Mouse (Mus musculus) ES-E14 (cell line): ENCODE measurements around the gene Srl. TPM values are rescaled to one million over a fixed set of nuclear protein-coding genes. Genes with fewer than 3 reads are reported as not detected.

Experiments used
- DNase-seq: peaks from one replicate; pipeline ENCODE4 v3.0.0-alpha.2; 2013; ENCODE audit warnings: low read depth, low spot score
- H3K27ac ChIP-seq: 2 replicates; pipeline ENCODE4 v1.5.1; 2012; ENCODE audit warnings: low read depth, mild to moderate bottlenecking, low read length, moderate library complexity, mixed read lengths; ENCODE audit not compliant: poor library complexity, insufficient read depth, severe bottlenecking
- H3K36me3 ChIP-seq: 2 replicates; pipeline ENCODE4 v1.6.1; 2012; ENCODE audit warnings: mild to moderate bottlenecking, low read length, moderate library complexity, mixed read lengths; ENCODE audit not compliant: control insufficient read depth, poor library complexity, insufficient read depth, severe bottlenecking
- H3K4me1 ChIP-seq, 2 experiments: fragments of 150-350 bp in 1 of 2; sonication (generic) in 1 of 2; 2 replicates each; pipeline ENCODE4 v1.6.1; 2012; ENCODE audit warnings: low read length in 2 of 2, mild to moderate bottlenecking in 1 of 2, mixed read lengths in 1 of 2; ENCODE audit not compliant: control insufficient read depth in 2 of 2, insufficient read depth in 2 of 2, poor library complexity in 1 of 2
- H3K4me3 ChIP-seq, 2 experiments: fragments of 150-350 bp in 1 of 2; sonication (generic) in 1 of 2; 2 replicates each; pipeline ENCODE4 v1.5.1; 2012; ENCODE audit warnings: low read length in 2 of 2, low read depth in 1 of 2, mild to moderate bottlenecking in 1 of 2, mixed read lengths in 1 of 2; ENCODE audit not compliant: insufficient read depth in 1 of 2, poor library complexity in 1 of 2, severe bottlenecking in 1 of 2
- H3K9ac ChIP-seq: 2 replicates; pipeline ENCODE4 v1.6.1; 2012; ENCODE audit warnings: low read depth, mild to moderate bottlenecking, low read length, mixed read lengths; ENCODE audit not compliant: poor library complexity, insufficient read depth, severe bottlenecking
- H3K9me3 ChIP-seq: fragments of 150-350 bp; sonication (generic); 2 replicates; pipeline ENCODE4 v1.6.1; 2012; ENCODE audit warnings: low read depth, mild to moderate bottlenecking, low read length; ENCODE audit not compliant: control insufficient read depth, insufficient read depth
- CHD2 ChIP-seq: IDR thresholded peaks from 2 replicates; pipeline ENCODE4 v1.6.1; 2014; ENCODE audit warnings: mild to moderate bottlenecking, low read depth, low read length, inconsistent platforms
- HCFC1 ChIP-seq: IDR thresholded peaks from 2 replicates; pipeline ENCODE4 v1.6.1; 2012; ENCODE audit warnings: low read length, inconsistent platforms, borderline replicate concordance; ENCODE audit not compliant: insufficient read depth
- MAFK ChIP-seq: IDR thresholded peaks from 2 replicates; pipeline ENCODE4 v1.6.1; 2014; ENCODE audit warnings: mild to moderate bottlenecking, low read depth, low read length, inconsistent platforms; ENCODE audit not compliant: insufficient read depth
- ZC3H11A ChIP-seq: IDR thresholded peaks from 2 replicates; pipeline ENCODE4 v1.6.1; 2012; ENCODE audit warnings: low read depth, mild to moderate bottlenecking, inconsistent platforms, low read length, borderline replicate concordance
- ZNF384 ChIP-seq: IDR thresholded peaks from 2 replicates; pipeline ENCODE4 v1.6.1; 2012; ENCODE audit warnings: low read depth, low read length, inconsistent platforms
- in situ Hi-C, 2 experiments: fragments of 600-800 bp; cut with MboI; formaldehyde crosslinking; loops; one replicate each; pipeline ENCODE4 v1.15.1; 2025; ENCODE audit warnings: low sequenced_read_pairs in 2 of 2, inconsistent platforms in 1 of 2; ENCODE audit not compliant: unreplicated experiment in 2 of 2
- total RNA-seq: library from RNA; depleted of rRNA; stranded (reverse); fragments of 300-350 nt; gene quantifications from 2 replicates; pipeline ENCODE4 v1.2.3, GENCODE M21; 2012

The Srl gene
- total RNA-seq, 1 experiment: 28.0 TPM

GRCm38 (mm10) chr16:4520673-4521072, 20.9 kb downstream of the Srl start:
- no peak for TF ChIP-seq HCFC1
- TF ChIP-seq CHD2: no peak
- no peak for TF ChIP-seq ZNF384
- TF ChIP-seq ZC3H11A: no peak
- no peak for TF ChIP-seq MAFK
- in situ Hi-C loops: no loop called here
- H3K4me3 ChIP-seq: no peak overlapping the region
- H3K4me1 ChIP-seq: peaks cover 4 to 11% of the 10 kb centered on the region in 2 experiments; a peak in 2 of 4 replicates
- DNase-seq: no peak
- H3K27ac ChIP-seq: no peak overlapping the region
- H3K36me3 ChIP-seq: no peaks in the 10 kb centered on the region; the same call in 1 of the 2 replicates
- no peaks in the 10 kb centered on the region for H3K9me3 ChIP-seq
- no peak overlapping the region for H3K9ac ChIP-seq

DNA sequence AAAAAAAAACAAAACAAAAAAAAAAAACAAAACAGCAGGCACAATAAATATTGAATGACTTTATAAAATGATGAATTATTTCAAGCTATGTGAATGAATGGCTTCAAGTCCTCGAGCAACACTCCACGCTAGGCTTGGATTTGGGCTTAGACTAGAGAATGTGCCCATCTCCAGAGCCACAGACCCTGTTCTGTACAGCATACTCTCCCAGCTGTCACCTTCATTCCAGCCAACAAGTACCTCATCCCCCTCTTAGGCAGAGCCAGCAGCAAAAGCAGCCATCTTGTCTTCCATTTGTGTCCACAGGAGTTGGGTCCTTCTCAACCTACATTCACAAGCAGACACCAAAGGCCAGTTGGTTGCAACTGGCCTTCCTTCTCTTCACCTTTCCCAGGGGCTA, 21.8 kb downstream of the Srl start:
- Histone ChIP-seq H3K9me3 (no peaks in the 10 kb centered on the region), H3K9ac (no peak overlapping the region), H3K36me3 (no peaks in the 10 kb centered on the region; the same call in 1 of the 2 replicates), H3K4me1 (peaks cover 4 to 11% of the 10 kb centered on the region in 2 experiments; a peak in 2 of 4 replicates), H3K27ac (no peak overlapping the region), H3K4me3 (no peak overlapping the region)
- no peak for DNase-seq
- TF ChIP-seq ZNF384 (no peak), CHD2 (no peak), ZC3H11A (no peak), MAFK (no peak), HCFC1 (no peak)
- in situ Hi-C loops: no loop called here

DNA sequence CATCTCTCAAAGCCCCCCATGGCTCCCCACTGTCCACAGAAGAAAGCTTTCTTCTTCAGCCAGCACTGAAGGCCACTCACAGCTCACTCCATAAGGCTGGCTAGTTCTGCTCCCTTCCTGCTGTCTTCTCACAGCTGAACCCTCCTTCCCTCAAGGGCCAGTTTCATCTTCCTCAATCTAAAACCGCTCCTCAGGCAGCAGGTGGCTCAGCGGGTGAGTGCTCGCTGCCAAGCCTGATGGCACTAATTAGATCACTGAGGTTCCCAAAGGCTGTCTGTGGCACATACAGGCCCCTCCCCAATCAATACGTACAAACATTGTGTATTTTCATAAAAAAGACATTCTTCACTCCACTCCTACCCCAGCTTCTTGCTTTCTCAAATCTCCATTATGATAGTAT, 22.5 kb downstream of the Srl start:
- H3K4me3 ChIP-seq: no peak overlapping the region
- no peak overlapping the region for H3K9ac ChIP-seq
- no peaks in the 10 kb centered on the region for H3K9me3 ChIP-seq
- no peak overlapping the region for H3K27ac ChIP-seq
- no peak for DNase-seq
- H3K4me1 ChIP-seq: peaks cover 7 to 11% of the 10 kb centered on the region in 2 experiments; a peak in 2 of 4 replicates
- in situ Hi-C loops: no loop called here
- no peak for TF ChIP-seq MAFK
- TF ChIP-seq ZC3H11A: no peak
- no peak for TF ChIP-seq CHD2
- H3K36me3 ChIP-seq: no peaks in the 10 kb centered on the region; the same call in 1 of the 2 replicates

GRCm38 (mm10) chr16:4517906-4518305, 23.7 kb downstream of the Srl start:
- TF ChIP-seq ZC3H11A (no peak), CHD2 (no peak), ZNF384 (no peak), MAFK (no peak), HCFC1 (no peak)
- no peak for DNase-seq
- peaks cover 7 to 9% of the 10 kb centered on the region in 2 experiments; a peak in 2 of 4 replicates for H3K4me1 ChIP-seq
- H3K4me3 ChIP-seq: no peak overlapping the region
- H3K27ac ChIP-seq: no peak overlapping the region
- in situ Hi-C loops: no loop called here
- no peaks in the 10 kb centered on the region; the same call in 1 of the 2 replicates for H3K36me3 ChIP-seq
- no peaks in the 10 kb centered on the region for H3K9me3 ChIP-seq
- H3K9ac ChIP-seq: no peak overlapping the region

DNA sequence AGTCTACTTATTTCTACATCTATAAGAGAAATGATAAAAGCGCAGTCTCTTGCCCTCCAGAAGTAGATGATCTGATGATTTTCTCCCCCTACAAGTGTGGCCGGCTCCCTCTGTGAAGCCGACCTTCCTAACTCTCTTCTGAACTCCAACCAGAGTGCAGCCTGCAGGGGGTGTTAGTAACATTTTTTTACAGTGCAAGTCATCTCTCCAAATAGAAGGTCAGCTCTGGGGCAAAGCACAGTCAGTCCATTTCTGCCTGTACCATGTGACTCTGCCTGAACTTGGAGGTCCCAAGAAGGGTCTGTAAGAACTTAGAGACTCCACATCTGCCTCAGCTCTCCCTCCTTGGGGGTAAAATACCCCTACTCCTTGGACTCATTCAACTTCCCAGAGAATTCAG, 27.2 kb downstream of the Srl start:
- DNase-seq: no peak
- H3K36me3 ChIP-seq: no peaks in the 10 kb centered on the region
- in situ Hi-C loops: no loop called here
- H3K9me3 ChIP-seq: no peaks in the 10 kb centered on the region
- 0 out of 4 replicates have a peak, but pooled peaks cover 0 to 2% of the 10 kb centered on the region in 2 experiments for H3K4me1 ChIP-seq
- TF ChIP-seq MAFK (no peak), CHD2 (no peak), ZC3H11A (no peak), HCFC1 (no peak), ZNF384 (no peak)
- no peak overlapping the region for H3K27ac ChIP-seq
- H3K9ac ChIP-seq: no peak overlapping the region
- no peak overlapping the region for H3K4me3 ChIP-seq
